Mouse (Mus musculus) C2C12 (cell line): ENCODE measurements around the gene Fkbp5.

Experiments used
- CTCF ChIP-seq: IDR thresholded peaks from one replicate; pipeline ENCODE4 v1.5.1; 2011; ENCODE audit not compliant: control insufficient read depth, insufficient read depth, insufficient read length
- FOSL1 ChIP-seq: IDR thresholded peaks from one replicate; pipeline ENCODE4 v1.8.0; 2011; ENCODE audit warnings: mild to moderate bottlenecking, low read length; ENCODE audit not compliant: poor library complexity, insufficient read depth, severe bottlenecking
- MAX ChIP-seq: IDR thresholded peaks from one replicate; pipeline ENCODE4 v1.6.1; 2011; ENCODE audit warnings: mild to moderate bottlenecking, control low read depth
- USF1 ChIP-seq: IDR thresholded peaks from one replicate; pipeline ENCODE4 v1.6.1; 2011; ENCODE audit warnings: low read depth, mild to moderate bottlenecking, control low read depth, moderate library complexity

DNA sequence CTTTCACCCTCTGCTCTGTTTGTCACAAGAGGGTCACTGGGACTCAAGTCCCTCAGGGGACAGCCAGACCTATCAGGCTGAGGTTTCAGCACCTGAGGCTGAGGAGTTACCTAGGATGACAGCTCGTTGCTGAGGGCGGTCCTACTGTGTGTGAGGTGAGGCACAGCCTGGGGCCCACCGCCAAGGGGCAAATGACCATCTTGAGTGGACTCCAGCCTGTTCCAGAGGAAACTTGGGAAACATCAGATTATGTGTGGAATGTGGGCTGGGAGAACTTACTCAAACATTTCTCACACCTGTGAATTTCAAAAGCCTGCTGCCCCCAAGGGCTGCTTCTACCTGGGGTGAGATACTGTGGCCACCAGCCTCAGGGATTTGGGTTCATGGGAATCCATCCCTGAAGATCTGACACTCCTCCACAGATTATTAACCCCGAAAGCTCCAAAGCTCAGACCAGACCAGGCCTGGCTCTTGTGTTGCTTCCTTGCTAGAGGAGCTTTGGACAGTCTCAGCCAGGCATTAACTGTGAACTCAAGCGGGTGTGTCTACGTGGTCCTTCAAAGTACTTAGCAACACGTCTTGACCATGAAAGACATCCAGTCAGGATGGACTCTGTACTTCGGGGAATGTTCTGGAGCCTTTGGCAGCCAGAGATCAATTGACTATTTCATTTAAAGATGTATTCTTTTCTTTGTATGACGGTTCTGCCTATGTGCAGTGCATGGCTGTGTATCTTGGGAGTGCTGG is 156.6 kb downstream of the Fkbp5 start:
- no peak for TF ChIP-seq CTCF
- TF ChIP-seq USF1: no peak
- no peak for TF ChIP-seq MAX
- no peak for TF ChIP-seq FOSL1
